1 mouse cellular context compared by ENCODE assay signal in genomic region chr3:108737761-108738160, GRCm38 (mm10).
TF ChIP-seq lines count a peak whose summit lies in the region.

No protein-coding gene starts in this region.

TF ChIP-seq in MEL, 35 proteins besides CTCF, POLR2A, EP300 and RAD21 (continued from another document):
- no peak for TF ChIP-seq POLR2AphosphoS2 (IDR thresholded peaks at IDR 0.05; ENCODE audit: low read length)
- peak; percentile 82 for TF ChIP-seq GATA1 (IDR thresholded peaks at IDR 0.05; ENCODE audit: low read depth, low read length)
- TF ChIP-seq KAT2A (conservative IDR thresholded peaks at IDR 0.05; ENCODE audit: low read depth, low read length) = no peak
- no peak for TF ChIP-seq MEF2A (IDR thresholded peaks at IDR 0.05; ENCODE audit: extremely low read depth, insufficient replicate concordance, low read depth, low read length, poor library complexity, severe bottlenecking)
- TF ChIP-seq MAX (IDR thresholded peaks at IDR 0.05; ENCODE audit: low read length) = peak; percentile 38; the same call in 1 of the 2 replicates
- TF ChIP-seq SMC3 (IDR thresholded peaks at IDR 0.05; ENCODE audit: low read depth, low read length) = no peak
- TF ChIP-seq GABPA (IDR thresholded peaks at IDR 0.05; ENCODE audit: low read depth, low read length) = no peak
- no peak for TF ChIP-seq ZMIZ1 (IDR thresholded peaks at IDR 0.05; ENCODE audit: low read depth, low read length)
- TF ChIP-seq TBP (IDR thresholded peaks at IDR 0.05; ENCODE audit: low read depth, low read length) = no peak
- no peak for TF ChIP-seq ZNF384 (IDR thresholded peaks at IDR 0.05; ENCODE audit: low read depth, low read length)
- no peak for TF ChIP-seq CHD1 (IDR thresholded peaks at IDR 0.05; ENCODE audit: low read depth, low read length)
- no peak for TF ChIP-seq ELF1 (IDR thresholded peaks at IDR 0.05; ENCODE audit: low read depth, low read length)
- no peak; the same call in 1 of the 2 replicates for TF ChIP-seq MAFK (IDR thresholded peaks at IDR 0.05; ENCODE audit: borderline replicate concordance, low read depth, low read length)
- TF ChIP-seq JUND (IDR thresholded peaks at IDR 0.05; ENCODE audit: low read depth, low read length) = no peak
- no peak for TF ChIP-seq NRF1 (IDR thresholded peaks at IDR 0.05; ENCODE audit: insufficient read depth, low read depth, low read length, poor library complexity, severe bottlenecking)
- no peak for TF ChIP-seq POLR2AphosphoS5 (IDR thresholded peaks at IDR 0.05; ENCODE audit: borderline replicate concordance, low read depth, low read length)
TF ChIP-seq in MEL: peak in this region for 7.
